Comparison of ENCODE assay signal across 19 mouse cellular contexts in genomic region chr17:15949753-15950152, GRCm38 (mm10).
"Had no signal": no experiment of that assay in that cellular context is flagged by ENCODE, and none has a peak within 500 bp of the region (broad histone marks: within the 10 kb centered on the region; RNA-seq: fewer than 3 reads in every experiment).

No protein-coding gene starts in this region.

- H3K36me3 ChIP-seq: liver, embryonic 13.5 days; liver, embryonic 15.5 days; lung, embryonic 15.5 days; neural tube, embryonic 13.5 days; neural tube, embryonic 15.5 days; stomach, embryonic 15.5 days had no signal

- H3K27ac ChIP-seq: liver, embryonic 13.5 days; liver, embryonic 15.5 days; lung, embryonic 15.5 days; macrophage; neural tube, embryonic 13.5 days; neural tube, embryonic 15.5 days; stomach, embryonic 15.5 days; stomach, postnatal 0 days had no signal

- H3K9ac ChIP-seq: liver, embryonic 13.5 days; liver, embryonic 15.5 days; liver, postnatal 0 days; lung, embryonic 15.5 days; neural tube, embryonic 13.5 days; neural tube, embryonic 15.5 days; stomach, embryonic 15.5 days had no signal

- H3K27me3 ChIP-seq: liver, embryonic 13.5 days; liver, embryonic 15.5 days; lung, embryonic 15.5 days; megakaryocyte, embryonic 14.5 days; neural tube, embryonic 13.5 days; neural tube, embryonic 15.5 days; stomach, embryonic 15.5 days had no signal

- H3K4me2 ChIP-seq: liver, embryonic 13.5 days; liver, embryonic 15.5 days; lung, embryonic 15.5 days; neural tube, embryonic 13.5 days; neural tube, embryonic 15.5 days; stomach, embryonic 15.5 days had no signal

- H3K4me3 ChIP-seq: liver, embryonic 13.5 days; liver, embryonic 15.5 days; lung, embryonic 15.5 days; megakaryocyte, embryonic 14.5 days; myocyte; neural tube, embryonic 13.5 days; neural tube, embryonic 15.5 days; stomach, embryonic 15.5 days had no signal

- H3K9me3 ChIP-seq: liver, embryonic 13.5 days; liver, embryonic 15.5 days; lung, embryonic 15.5 days; megakaryocyte, embryonic 14.5 days; neural tube, embryonic 13.5 days; neural tube, embryonic 15.5 days; stomach, embryonic 15.5 days had no signal

- ATAC-seq: liver, postnatal 0 days; lung, postnatal 0 days had no signal

- DNase-seq: liver, embryonic 13.5 days; liver, postnatal 0 days; lung, adult 2 months; lung, postnatal 14 days; lung, postnatal 36 days; right cerebral cortex, postnatal 14 days; thymus, adult 2 months; thymus, postnatal 25 days; thymus, postnatal 4 days had no signal

- H3K4me1 ChIP-seq: liver, embryonic 13.5 days; liver, embryonic 15.5 days; lung, embryonic 15.5 days; megakaryocyte, embryonic 14.5 days; neural tube, embryonic 15.5 days; stomach, embryonic 15.5 days had no signal
